Mouse (Mus musculus): ENCODE data around the gene Ino80b. TPM values are rescaled to one million over a fixed set of nuclear protein-coding genes. Genes with fewer than 3 reads are reported as not detected.
"Not testable (repeated sequence)": the region's sequence is repeated elsewhere in the genome, so short reads cannot be mapped to it uniquely, and the experiment has no call there.

The Ino80b gene
- polyA plus RNA-seq, 1 experiment, result 70.3 TPM

- no peaks in the 10 kb centered on the region for H3K36me3 ChIP-seq (ENCODE audit: control insufficient read depth, insufficient read depth, low read length)
- no peaks in the 10 kb centered on the region for H3K27me3 ChIP-seq (ENCODE audit: control insufficient read depth, insufficient read depth, low read length)
- WGBS, result under 1% methylated on average over 8 of the region's 8 CpGs
- peaks cover 7% of the 10 kb centered on the region for H3K4me1 ChIP-seq (ENCODE audit: control insufficient read depth, insufficient read depth, insufficient read length, low read length)
- H3K27ac ChIP-seq (ENCODE audit: insufficient read depth, low read depth, low read length), result no peak overlapping the region
- TF ChIP-seq CTCF (IDR thresholded peaks at IDR 0.05; ENCODE audit: extremely low read depth, insufficient read length, insufficient replicate concordance, low read depth, low read length) (peak; percentile 66; the same call in 1 of the 2 replicates), POLR2A (IDR thresholded peaks at IDR 0.05; ENCODE audit: low read depth, low read length) (no peak)
- H3K4me3 ChIP-seq (ENCODE audit: low read depth, low read length), result peak overlapping the region; percentile 65
Observed at GRCm38 (mm10) chr6:83162701-83163100, 37.5 kb upstream of the Ino80b start.

- no peak overlapping the region for H3K27ac ChIP-seq (ENCODE audit: insufficient read depth, low read depth, low read length)
- peaks cover 7% of the 10 kb centered on the region for H3K4me1 ChIP-seq (ENCODE audit: control insufficient read depth, insufficient read depth, insufficient read length, low read length)
- TF ChIP-seq CTCF (IDR thresholded peaks at IDR 0.05; ENCODE audit: extremely low read depth, insufficient read length, insufficient replicate concordance, low read depth, low read length) (no peak), POLR2A (IDR thresholded peaks at IDR 0.05; ENCODE audit: low read depth, low read length) (no peak; the same call in 1 of the 2 replicates)
- no peaks in the 10 kb centered on the region for H3K36me3 ChIP-seq (ENCODE audit: control insufficient read depth, insufficient read depth, low read length)
- peak overlapping the region; percentile 65 for H3K4me3 ChIP-seq (ENCODE audit: low read depth, low read length)
- WGBS, result 1% methylated on average over 49 of the region's 49 CpGs
- no peaks in the 10 kb centered on the region for H3K27me3 ChIP-seq (ENCODE audit: control insufficient read depth, insufficient read depth, low read length)
Observed at GRCm38 (mm10) chr6:83161921-83162641, 36.9 kb upstream of the Ino80b start.

- no peaks in the 10 kb centered on the region for H3K27me3 ChIP-seq (ENCODE audit: control insufficient read depth, insufficient read depth, low read length)
- peak overlapping the region; percentile 65 for H3K4me3 ChIP-seq (ENCODE audit: low read depth, low read length)
- WGBS, result 21% methylated on average over 19 of the region's 19 CpGs
- H3K4me1 ChIP-seq (ENCODE audit: control insufficient read depth, insufficient read depth, insufficient read length, low read length), result peaks cover 7% of the 10 kb centered on the region
- TF ChIP-seq POLR2A (IDR thresholded peaks at IDR 0.05; ENCODE audit: low read depth, low read length) (no peak), CTCF (IDR thresholded peaks at IDR 0.05; ENCODE audit: extremely low read depth, insufficient read length, insufficient replicate concordance, low read depth, low read length) (no peak)
- no peaks in the 10 kb centered on the region for H3K36me3 ChIP-seq (ENCODE audit: control insufficient read depth, insufficient read depth, low read length)
- no peak overlapping the region for H3K27ac ChIP-seq (ENCODE audit: insufficient read depth, low read depth, low read length)
Observed at GRCm38 (mm10) chr6:83161442-83161841, 36.2 kb upstream of the Ino80b start.

GRCm38 (mm10) chr6:83159456-83159855 is 34.2 kb upstream of the Ino80b start:
- not testable (repeated sequence) for H3K4me1 ChIP-seq (ENCODE audit: control insufficient read depth, insufficient read depth, insufficient read length, low read length); H3K36me3 ChIP-seq (ENCODE audit: control insufficient read depth, insufficient read depth, low read length); H3K27ac ChIP-seq (ENCODE audit: insufficient read depth, low read depth, low read length); H3K4me3 ChIP-seq (ENCODE audit: low read depth, low read length); H3K27me3 ChIP-seq (ENCODE audit: control insufficient read depth, insufficient read depth, low read length)
- 14% methylated on average over 3 of the region's 3 CpGs for WGBS

GRCm38 (mm10) chr6:83156259-83156684 is 31.0 kb upstream of the Ino80b start, which contains the start of the genes Wdr54 and 1700003E16Rik:
TSS of gene Wdr54 (minus strand) at chr6:83156397.
TSS of gene 1700003E16Rik (plus strand) at chr6:83156404.
- TF ChIP-seq CTCF (IDR thresholded peaks at IDR 0.05; ENCODE audit: extremely low read depth, insufficient read length, insufficient replicate concordance, low read depth, low read length) (no peak), POLR2A (IDR thresholded peaks at IDR 0.05; ENCODE audit: low read depth, low read length) (no peak)
- peaks cover 9% of the 10 kb centered on the region; the same call in 1 of the 2 replicates for H3K4me1 ChIP-seq (ENCODE audit: control insufficient read depth, insufficient read depth, insufficient read length, low read length)
- H3K4me3 ChIP-seq (ENCODE audit: low read depth, low read length), result peak within 1 kb of the TSS; percentile 69
- 1% methylated on average over 32 of the region's 32 CpGs for WGBS
- no peak within 1 kb of the TSS for H3K27ac ChIP-seq (ENCODE audit: insufficient read depth, low read depth, low read length)
- H3K27me3 ChIP-seq (ENCODE audit: control insufficient read depth, insufficient read depth, low read length), result no peaks in the 10 kb centered on the region
- peaks cover under 1% of the 10 kb centered on the region; the same call in 1 of the 2 replicates for H3K36me3 ChIP-seq (ENCODE audit: control insufficient read depth, insufficient read depth, low read length)

- no peaks in the 10 kb centered on the region for H3K27me3 ChIP-seq (ENCODE audit: control insufficient read depth, insufficient read depth, low read length)
- 9% methylated on average over 23 of the region's 23 CpGs for WGBS
- no peak for TF ChIP-seq POLR2A (IDR thresholded peaks at IDR 0.05; ENCODE audit: low read depth, low read length)
- TF ChIP-seq CTCF (IDR thresholded peaks at IDR 0.05; ENCODE audit: extremely low read depth, insufficient read length, insufficient replicate concordance, low read depth, low read length), result no peak
- H3K4me1 ChIP-seq (ENCODE audit: control insufficient read depth, insufficient read depth, insufficient read length, low read length), result peaks cover 9% of the 10 kb centered on the region; the same call in 1 of the 2 replicates
- H3K4me3 ChIP-seq (ENCODE audit: low read depth, low read length), result peak overlapping the region; percentile 69
- no peak overlapping the region for H3K27ac ChIP-seq (ENCODE audit: insufficient read depth, low read depth, low read length)
- H3K36me3 ChIP-seq (ENCODE audit: control insufficient read depth, insufficient read depth, low read length), result peaks cover 1% of the 10 kb centered on the region; the same call in 1 of the 2 replicates
Observed at GRCm38 (mm10) chr6:83155552-83156238, 30.5 kb upstream of the Ino80b start.

DNA sequence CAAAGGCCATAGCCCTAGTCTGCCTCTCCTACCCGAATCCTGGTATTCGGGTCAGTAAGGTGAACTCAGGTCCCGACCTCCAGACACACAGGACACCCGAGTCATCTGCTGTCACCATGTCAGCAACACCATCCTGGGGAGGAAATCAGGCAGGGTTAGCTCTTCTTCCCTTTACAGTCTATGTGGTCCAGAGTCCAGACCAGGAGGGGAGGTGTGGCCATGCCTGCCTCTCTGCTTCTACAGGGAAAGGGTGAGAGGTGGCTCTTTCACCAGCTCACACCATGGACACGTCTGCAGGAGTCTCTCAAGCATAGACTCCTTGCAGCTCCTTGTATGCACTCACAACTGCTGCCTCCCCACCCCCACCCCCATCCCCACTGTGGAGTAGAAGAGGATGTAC is 28.3 kb upstream of the Ino80b start:
- Histone ChIP-seq H3K27ac (ENCODE audit: insufficient read depth, low read depth, low read length) (no peak overlapping the region), H3K36me3 (ENCODE audit: control insufficient read depth, insufficient read depth, low read length) (peaks cover 8% of the 10 kb centered on the region; the same call in 1 of the 2 replicates), H3K27me3 (ENCODE audit: control insufficient read depth, insufficient read depth, low read length) (no peaks in the 10 kb centered on the region), H3K4me1 (ENCODE audit: control insufficient read depth, insufficient read depth, insufficient read length, low read length) (peaks cover 9% of the 10 kb centered on the region; the same call in 1 of the 2 replicates), H3K4me3 (ENCODE audit: low read depth, low read length) (no peak overlapping the region)
- WGBS, result 44% methylated on average over 5 of the region's 5 CpGs
- TF ChIP-seq POLR2A (IDR thresholded peaks at IDR 0.05; ENCODE audit: low read depth, low read length) (no peak), CTCF (IDR thresholded peaks at IDR 0.05; ENCODE audit: extremely low read depth, insufficient read length, insufficient replicate concordance, low read depth, low read length) (no peak)

Data from small intestine, adult 2 months (tissue).